Mouse (Mus musculus) adrenal gland, postnatal 4 days (tissue): ENCODE measurements at regions not wholly inside any gene's neighbourhood (a gene's known extent, or its start where the extent isn't known, plus 50 kb on each side); places are given as distances from the start of the nearest gene placed in this dataset.

Experiments used
- DNase-seq, 2 experiments: peaks; one replicate each; pipeline ENCODE4 v3.0.0; 2021 to 2022; ENCODE audit warnings: low spot score in 2 of 2, mixed read lengths in 2 of 2

DNA sequence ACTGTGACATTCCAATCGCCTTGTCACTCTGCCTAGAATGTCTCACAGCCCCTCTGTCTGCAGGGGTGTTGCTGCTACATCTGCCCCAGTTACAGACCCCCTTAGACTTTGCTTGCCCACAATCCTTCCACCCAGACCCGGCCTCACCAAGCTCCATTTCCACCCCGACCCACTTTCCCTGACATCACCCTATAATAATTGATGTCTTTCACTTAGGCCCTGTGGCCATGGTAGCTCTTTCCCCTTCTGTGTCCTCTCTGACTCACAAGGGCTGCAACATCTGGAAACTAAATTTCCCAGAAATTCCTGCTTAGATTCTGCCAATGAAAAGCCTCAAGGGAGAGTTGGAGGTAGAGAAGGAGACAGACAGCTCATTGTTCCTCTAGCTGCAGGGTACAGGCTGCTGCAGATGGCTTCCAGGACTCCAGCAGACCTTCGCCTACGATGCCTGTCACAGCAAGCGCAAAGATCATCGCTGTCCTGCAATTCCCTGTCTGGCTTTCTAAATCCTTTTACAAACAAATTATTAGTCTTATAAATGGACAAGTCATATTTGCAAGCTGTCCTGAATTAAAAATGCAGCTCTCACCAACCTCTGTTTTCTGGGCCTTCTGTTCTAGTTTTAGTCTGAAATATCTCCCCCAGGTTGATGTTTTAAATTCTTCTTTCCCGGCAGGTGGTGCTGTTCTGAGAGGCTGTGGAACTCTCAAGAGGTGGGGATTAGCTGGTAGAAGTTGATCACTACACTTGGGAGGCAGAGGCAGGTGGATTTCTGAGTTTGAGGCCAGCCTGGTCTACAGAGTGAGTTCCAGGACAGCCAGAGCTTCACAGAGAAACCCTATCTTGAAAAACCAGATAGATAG is 104.9 kb upstream of the Oxgr1 start:
- no peak for DNase-seq

DNA sequence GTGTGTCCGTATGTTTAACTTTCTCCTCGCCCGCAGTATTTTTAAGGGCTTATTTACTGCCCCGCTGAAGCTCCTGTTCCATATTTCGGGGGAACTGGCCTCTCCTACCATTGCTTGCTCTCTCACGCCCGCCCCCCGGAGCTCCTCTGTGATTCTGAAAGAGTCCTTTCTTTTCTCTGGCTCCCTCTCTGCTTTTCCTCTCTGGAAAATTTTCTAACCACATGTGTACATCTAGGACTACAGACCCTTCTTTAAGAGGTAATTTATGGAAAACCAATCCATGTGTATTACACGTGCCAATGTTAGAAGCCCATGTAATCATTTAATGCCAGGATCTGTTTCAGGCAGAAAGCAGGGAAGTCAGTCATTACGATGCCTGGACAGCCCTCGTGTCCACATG is 106.6 kb upstream of the Oxgr1 start:
- no peak for DNase-seq

DNA sequence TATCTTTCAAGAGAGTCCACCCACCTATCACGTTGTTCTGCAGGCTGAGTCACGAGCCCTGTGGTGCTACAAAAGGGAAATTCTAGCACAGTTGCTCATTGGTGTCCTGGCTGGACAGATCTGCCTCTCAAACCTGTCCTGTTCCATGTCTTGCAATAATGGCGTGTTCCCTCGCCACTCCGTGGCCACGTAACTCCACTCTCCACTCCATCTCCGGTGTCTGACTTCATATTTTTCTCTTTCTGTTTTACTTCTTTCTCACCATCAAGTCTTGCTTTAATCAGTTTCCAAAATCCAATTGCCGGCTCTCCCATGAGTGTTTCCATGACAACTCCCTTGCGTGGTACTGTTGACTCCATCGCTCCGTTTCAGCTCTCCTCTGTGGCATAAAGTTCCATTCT is 107.1 kb upstream of the Oxgr1 start:
- no peak for DNase-seq

DNA sequence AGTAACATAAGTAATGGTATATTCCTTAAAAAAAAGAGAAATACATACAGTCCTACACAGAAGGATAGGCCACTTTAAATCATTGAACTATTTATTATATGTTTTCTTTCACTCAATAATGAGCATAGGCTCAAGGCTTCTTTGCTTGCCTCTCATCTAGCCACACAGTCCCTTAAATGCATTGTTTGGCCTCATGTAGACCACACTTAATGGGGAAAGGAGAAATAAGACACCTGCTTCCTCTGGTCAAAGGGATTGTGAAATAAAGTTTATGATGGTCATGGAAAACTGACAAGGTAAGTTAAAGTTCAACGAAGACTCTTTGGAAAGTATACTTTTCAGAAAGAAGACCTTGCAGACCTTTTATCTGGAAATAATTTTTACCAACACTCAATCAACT is 108.4 kb upstream of the Oxgr1 start:
- no peak for DNase-seq

DNA sequence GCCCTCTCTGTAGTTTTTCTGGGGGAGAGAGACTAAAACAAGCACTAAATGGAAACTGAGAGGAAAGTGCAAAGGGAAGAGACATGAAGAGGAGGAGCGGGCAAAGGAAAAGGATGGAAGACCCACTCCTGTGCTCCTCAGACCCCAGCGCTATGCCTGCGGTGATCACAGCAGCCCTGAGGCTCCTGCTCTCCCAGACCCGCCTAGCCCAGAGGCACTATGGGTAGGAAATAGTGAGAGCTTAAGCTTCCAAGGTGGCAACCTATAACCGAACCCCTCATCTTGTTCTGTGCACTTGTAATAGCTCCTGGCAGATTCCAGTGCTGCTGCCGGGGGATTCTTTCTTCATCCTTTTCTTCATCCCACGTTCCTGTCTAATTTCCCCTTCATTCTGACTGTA is 112.2 kb upstream of the Oxgr1 start:
- no peak for DNase-seq

DNA sequence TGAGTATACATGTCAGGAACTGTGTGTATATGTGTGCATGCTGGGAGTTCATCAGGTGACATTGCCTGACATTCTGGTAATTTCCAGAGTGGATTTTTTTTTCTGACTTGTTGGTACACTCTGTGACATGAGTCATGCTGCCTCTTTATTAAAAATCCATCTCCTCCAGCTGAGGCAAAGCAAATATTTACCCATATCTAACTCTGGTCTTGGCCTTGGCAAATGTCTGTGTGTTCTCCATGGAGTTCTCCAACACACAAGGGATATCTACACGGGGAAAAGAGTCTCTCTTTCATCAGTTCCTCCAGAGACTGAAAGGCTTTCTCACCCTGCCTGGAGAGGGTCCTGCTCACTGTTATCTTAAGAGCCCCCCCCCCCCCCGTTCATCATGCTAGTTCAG is 111.3 kb upstream of the Mbnl2 start:
- no peak for DNase-seq

DNA sequence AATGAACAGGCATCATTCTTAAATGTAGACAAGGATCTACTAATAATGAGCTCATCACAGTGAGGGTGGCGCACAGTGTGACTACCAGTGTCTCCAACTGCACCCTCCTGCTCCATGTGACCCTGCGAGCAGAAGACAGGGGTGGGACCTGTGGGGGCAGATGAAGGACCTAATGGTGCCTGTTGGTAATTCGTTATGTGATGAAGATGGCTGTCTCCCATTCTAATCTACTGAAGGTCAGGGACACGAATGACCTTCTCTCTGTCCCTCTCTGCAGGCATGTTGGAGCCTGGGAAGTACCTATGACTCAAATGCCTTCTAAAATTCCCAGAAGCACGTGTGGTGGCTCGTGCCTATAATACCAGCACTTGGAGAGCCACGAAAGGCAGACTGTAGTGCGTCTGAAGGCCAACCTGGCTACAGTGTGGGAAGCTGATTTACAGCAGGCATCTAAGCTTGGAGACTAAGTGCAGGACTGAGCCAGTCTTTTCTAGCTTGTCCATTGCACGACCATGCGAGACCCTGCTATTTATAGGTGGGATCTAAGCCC is 109.9 kb upstream of the Mbnl2 start:
- no peak for DNase-seq

DNA sequence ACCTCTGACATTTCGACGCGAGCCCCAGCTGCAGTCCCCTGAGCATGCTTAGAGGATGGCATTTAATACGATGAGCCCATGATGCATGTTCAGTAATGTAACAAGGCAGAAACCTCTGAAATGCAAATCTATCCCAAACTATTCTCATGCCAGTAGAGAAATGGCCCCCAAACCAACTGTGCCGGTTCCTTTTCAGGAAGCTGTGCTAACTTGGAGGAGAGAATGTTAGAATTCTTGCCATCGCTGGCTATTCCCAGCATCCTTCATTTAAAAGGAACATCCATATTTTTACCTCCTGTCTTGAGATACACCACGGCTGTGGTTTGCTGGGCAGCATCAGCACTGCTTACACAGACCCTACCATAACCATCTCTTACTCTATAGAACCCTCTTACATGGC is 104.7 kb upstream of the Mbnl2 start:
- no peak for DNase-seq

DNA sequence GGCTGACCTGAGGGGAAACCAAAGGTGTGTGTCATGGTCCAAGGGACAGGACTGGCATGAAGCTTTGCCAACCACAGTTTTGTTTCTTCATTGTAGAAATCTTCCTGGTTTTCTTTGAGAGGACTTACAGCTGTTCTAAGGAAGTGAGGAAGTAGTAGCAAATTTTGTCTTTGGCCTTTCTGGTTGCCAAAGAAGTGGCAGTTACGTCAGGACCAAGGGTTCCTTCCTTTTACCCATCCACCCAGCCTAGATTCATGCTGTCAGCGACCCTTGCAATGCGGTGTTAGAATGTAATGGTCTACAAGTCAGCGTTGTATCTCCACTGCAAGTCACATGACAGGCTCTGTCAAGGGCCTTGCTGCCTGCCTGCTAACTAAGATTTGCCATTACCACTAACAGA is 103.4 kb upstream of the Mbnl2 start:
- no peak for DNase-seq

DNA sequence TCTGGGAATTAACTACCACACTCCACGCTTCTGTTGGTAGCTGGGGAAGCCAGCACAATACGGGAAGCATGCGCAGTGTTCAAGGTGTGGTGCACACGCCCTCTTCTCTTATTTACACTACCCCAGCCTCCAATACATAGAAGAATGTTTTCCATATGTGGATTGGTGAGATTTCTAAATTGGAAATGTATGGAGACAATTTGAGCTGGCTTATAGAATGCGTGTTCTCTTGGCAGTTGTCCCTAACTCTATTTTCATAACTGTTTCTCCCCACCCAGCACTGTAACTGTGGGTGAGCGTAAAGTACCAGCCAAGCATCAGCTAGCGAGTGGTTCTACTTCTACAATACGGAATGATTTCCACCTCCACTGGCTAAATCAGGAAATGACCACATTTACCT is 102.6 kb upstream of the Mbnl2 start:
- DNase-seq = no peak

DNA sequence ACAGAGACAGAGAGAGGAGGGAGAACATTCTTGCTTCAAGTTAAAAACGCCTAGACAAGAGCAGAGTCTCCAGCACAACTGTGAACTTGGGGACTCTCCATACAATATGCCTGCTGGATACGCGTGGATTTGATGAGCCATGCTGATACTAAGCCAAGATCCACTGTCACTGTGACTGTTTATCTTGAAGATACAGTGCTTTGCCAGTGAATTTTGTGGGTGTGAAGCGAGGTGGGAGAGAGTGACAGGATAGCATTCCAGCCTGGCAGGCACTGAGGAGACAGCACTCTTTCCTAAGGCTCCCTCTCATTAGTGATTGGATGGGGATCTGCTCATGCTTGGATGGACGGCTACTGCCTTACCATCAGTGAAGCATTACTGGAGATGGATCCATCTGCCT is 100.9 kb upstream of the Mbnl2 start:
- DNase-seq = no peak

DNA sequence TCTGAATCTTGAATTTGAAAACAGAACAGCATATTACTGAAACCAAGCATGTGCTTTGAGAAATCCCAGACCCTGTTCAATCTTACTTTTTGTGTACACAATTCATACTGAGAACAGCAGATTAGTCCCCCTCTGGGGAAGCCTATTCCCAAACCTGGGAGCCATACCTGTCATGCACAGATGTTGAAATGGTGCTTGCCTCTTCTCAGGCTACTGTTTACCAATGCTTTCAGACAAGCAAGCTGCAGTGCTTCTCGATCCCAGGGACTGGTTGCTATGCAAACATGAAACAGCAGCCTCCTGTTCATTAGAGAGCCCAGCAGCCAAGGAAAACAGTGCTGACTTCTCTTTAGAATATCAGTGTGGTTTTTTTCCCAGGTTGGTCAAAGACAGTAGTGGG is 80.3 kb upstream of the Mbnl2 start:
- no peak for DNase-seq

DNA sequence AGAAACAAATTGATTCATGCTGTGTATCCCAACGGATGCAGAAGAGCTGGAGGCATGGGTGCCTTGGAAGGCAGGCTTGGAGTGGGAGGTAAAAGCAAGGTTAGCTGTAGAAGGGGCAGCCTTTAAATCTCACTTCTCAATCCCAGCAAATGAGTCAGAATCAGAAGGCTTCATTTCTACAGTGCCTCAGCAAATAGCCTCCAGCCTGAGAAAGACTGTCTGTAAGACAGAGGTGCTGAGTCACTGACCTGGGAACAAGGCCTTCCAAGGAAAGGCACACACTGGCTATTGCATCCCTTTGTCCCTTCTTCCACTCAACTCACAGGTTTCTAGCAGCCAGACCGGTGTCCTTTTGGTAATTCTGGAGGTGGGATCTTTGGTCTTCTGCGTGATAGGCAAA is 63.7 kb upstream of the Mbnl2 start:
- no peak for DNase-seq

DNA sequence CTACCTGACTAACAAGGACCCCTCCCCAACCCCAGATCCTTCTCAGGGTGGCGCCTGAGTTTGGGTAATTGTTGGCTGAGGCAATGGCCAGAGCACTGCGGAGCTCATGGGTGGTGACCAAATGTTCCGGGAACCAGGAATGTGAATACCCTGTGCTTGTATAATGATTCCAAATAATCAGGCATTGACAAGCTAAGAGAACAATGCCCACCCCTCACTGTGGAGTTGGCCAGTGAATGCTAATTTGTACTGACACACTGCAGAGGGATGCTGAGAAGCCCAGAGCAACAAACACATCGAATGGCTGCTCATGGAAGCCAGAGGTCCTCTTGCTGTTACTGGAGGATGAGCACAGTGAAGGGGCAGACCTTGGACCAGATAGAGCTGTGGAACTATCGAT is 62.8 kb upstream of the Mbnl2 start:
- DNase-seq = no peak

DNA sequence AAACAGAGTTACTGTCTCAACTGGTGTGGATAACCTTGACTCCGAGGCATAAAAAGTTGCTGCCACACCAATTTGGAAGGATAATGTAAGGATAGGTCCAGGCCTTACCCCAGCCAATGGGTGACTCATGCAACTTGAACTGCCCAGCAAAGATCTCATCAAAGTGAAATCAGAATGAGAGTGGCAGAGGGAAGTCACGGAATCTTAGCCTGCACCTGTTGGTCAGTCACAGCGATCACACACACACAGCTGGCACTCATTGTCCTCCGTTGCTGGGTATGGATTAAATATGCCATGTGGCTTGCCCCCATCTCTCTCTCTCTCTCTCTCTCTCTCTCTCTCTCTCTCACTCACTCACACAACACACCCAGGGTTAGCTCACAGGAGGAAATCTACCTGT is 56.2 kb upstream of the Mbnl2 start:
- DNase-seq = no peak

DNA sequence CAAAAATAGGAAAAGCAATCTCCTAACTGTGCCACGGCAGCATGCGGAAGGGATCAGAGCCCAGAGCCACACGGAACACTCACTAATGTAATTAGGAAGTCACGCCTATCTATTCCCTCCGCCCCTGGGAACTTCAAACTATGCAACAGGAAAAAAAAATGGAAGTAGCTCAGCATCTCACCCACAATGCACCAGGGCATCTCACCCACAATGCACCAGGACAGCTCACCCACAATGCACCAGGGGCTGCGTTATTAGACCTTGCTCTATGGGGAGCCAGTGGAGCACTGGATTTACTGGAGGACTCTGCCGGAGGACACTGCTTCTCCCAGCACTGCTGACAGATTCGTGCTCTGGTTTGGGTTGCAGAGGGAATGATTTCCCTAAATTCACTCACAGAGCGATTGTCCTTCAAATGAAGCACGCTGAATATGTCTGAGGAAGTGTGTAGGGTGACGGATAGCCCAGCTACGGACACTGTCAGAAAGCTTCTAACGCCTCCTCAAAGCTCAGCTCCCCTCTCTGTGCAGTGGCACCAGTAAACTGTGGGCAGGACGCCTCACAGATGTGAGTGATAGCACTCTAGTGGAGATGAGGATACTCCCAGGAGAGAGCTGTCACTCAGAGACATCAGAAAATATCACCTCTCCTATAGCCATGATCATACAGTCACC is 51.8 kb upstream of the Mbnl2 start:
- no peak for DNase-seq

DNA sequence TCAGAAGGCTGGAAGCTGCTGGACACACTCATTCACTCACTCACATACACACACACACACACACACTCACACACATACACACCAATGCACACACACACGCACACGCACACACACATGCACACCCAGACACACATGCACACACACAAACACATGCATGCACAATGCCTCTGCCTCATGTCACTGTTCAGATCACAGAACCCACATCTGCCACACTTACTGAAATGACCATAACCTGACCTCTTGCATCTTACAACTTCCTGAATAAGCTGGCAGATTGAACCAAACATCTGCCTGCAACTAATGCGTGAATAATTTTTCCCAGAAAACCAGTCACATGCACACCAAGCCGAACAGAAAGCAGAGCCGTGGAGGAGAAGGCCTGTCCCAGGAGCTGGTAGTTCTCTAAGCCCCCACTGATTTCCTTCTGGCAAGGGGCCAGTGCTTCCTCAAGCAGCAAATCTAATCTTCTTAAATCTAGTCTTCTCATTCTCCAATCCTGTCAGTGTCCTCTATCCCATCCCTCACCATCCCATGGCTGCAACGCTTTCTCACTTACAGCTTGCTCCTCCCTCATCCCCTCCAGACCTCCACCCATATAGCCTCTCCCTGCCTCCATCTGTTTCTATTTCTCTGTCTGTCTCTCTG is 51.1 kb upstream of the Mbnl2 start:
- DNase-seq = no peak

DNA sequence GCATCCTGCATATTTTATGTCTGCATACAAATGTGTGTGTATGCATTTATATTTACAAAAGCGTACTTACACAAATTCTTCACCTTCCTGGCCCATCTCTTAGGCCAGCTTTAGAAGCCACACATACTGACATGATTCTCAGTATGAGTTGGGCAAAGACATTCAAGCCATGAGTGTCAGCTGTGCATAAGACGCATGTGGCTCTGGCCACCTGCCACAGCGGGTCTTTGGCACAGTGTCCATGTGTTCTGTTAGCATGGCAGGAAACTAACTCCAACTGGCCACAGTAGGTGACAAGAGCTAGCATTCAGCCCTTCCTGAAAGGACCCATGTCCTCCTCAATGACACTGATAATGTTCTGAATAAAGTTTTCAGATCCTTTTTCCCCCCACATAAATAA is 49.8 kb upstream of the Mbnl2 start:
- DNase-seq = no peak
